Mouse (Mus musculus): ENCODE results near the gene Senp7.
"Not testable (repeated sequence)": the region's sequence is repeated elsewhere in the genome, so short reads cannot be mapped to it uniquely, and the experiment has no call there.

Gene Senp7

DNA sequence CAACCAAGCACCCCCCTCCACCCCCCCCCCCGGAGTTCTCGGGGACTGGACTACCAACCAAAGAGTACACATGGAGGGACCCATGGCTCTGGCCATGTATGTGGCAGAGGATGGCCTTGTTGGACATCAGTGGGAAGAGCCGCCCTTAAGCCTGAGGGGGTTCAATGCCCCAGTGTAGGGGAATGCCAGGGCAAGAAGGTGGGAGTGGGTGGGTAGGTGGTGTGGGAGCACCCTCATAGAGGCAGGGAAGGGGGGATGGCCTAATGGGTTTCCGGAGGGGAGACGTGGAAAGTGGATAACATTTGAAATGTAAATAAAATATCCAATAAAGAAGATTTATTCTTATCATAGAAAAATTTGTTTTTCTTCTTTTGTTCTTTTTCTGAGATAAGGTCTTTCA lies 89.5 kb downstream of the Senp7 start:
- not testable (repeated sequence) for DNase-seq (ENCODE audit: low read depth)

DNA sequence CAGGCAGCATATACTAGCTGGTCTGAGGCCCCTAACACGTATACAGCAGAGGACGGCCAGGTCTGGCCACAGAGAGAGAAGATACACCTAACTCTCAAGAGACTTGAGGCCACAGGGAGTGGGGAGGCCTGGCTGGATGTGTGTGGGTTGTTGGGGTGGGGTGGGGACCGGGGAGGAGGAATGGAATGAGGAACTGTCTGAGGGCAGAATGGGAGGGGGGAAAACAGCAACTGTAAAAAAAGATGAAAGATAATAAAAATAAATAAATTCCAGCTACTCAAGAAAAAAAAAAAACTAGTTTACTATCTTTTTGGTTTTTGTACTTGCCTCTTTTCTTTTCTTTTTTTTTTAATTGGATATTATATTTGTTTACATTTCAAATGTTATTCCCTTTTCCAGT lies 91.8 kb downstream of the Senp7 start:
- DNase-seq (ENCODE audit: low read depth), result no peak

GRCm38 (mm10) chr16:56144876-56145555 lies 96.9 kb downstream of the Senp7 start:
- DNase-seq (ENCODE audit: low read depth), result no peak

DNA sequence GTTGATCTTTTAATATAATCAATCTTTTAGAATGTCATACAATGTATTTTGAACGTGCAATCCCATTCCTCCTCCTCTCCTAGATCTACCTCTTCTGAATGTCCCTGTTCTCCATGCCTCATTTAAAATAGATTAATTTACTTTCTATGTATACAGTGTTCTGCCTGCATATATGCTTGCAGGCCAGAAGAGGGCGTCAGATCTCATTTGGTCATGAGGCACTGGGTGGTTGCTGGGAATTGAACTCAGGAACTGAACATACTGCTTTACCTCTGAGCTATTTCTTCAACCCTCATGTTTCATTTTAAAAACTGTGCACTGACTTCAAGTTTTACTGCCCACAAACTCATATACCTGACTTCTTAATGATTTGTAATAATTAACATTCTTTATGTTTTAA lies 99.5 kb downstream of the Senp7 start:
- DNase-seq (ENCODE audit: low read depth), result peak; percentile 6

GRCm38 (mm10) chr16:56163466-56163865 lies 115.3 kb downstream of the Senp7 start:
- DNase-seq (ENCODE audit: low read depth), result no peak

GRCm38 (mm10) chr16:56170247-56170646 lies 122.1 kb downstream of the Senp7 start:
- DNase-seq (ENCODE audit: low read depth), result no peak

- peak; percentile 7 for DNase-seq (ENCODE audit: low read depth)
Observed at GRCm38 (mm10) chr16:56175867-56176581, 127.9 kb downstream of the Senp7 start.

DNA sequence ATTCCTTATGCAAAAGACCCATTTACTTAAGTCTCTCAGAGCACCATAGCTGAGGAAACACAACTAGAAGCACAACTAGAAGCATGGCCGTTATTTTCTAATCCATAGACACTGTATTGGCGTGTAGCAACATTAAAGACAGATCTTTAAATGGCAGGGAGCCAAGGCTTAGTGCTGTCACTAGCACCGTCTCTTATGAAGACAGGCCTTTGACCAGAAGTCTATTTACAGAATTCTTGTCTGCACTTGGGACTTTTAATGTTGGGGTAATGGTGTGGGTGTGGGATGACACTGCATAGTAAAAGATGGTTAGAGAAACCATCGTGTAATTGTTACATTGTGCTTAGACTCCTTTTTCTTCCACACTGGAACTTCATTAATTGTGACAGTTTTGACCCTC lies 138.7 kb downstream of the Senp7 start:
- no peak for DNase-seq (ENCODE audit: low read depth)

DNA sequence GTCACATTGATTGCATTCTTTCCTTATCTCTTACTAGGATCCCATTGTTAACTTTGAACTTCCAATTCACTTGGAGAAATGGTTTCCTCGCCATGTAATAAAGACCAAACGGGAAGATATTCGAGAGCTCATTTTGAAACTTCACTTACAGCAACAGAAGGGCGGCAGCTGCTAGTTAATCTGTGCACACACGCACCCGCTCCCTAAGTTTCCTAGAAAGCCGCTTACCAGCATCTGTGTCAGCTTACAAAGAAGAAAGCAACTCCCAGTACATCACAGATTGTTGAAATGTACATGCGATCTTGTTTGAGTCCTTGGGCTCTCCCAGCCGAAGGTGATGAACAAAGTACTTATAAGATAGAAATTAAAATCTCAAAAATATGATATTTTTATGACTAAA lies 140.1 kb downstream of the Senp7 start:
- no peak for DNase-seq (ENCODE audit: low read depth)

- DNase-seq (ENCODE audit: low read depth), result no peak
Observed at GRCm38 (mm10) chr16:56204051-56204450, 155.9 kb downstream of the Senp7 start, which contains the start of gene Impg2. Gene Impg2, plus strand, starts transcription at chr16:56204313.

DNA sequence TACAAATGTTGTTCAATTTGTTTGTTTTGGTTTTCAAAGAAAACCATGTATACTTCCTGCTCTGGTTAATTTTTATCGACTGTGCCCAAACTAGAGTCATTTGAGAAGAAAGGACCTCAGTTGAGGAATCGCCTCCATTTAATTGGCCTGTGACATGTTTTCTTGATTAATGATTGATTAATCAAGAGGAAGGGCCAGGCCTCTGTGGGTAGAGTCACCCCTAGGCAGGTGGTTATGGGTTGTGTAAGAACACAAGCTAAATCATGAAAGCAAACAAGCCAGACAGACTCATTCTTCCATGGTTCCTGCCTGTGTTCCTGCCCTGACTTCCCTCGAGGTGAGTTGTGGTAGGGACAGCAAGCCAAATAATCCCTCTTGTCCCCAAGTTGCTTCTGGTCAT lies 164.6 kb downstream of the Senp7 start:
- DNase-seq (ENCODE audit: low read depth), result no peak

- DNase-seq (ENCODE audit: low read depth), result no peak
Observed at GRCm38 (mm10) chr16:56227686-56228085, 179.5 kb downstream of the Senp7 start.

DNA sequence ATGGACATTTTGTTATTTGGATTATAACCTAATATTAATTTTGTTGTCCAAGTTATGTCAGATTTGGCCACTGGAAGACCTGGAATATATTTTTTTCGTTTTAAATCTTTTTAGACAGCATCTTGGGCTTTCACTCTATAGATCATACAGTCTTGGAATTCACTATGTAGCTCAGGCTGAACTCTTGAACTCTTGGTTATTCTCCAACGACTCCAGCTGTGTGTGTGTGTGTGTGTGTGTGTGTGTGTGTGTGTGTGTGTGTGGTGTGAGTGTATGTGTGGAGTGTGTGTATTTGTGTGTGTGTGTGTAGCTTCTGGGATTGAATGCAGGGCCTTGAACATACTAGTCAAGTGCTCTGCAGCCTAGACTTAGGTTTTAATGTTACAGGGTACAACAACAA lies 181.3 kb downstream of the Senp7 start:
- DNase-seq (ENCODE audit: low read depth), result no peak

- DNase-seq (ENCODE audit: low read depth), result peak; percentile 3
Observed at GRCm38 (mm10) chr16:56231300-56231699, 183.2 kb downstream of the Senp7 start.

GRCm38 (mm10) chr16:56232736-56233135 lies 184.6 kb downstream of the Senp7 start:
- no peak for DNase-seq (ENCODE audit: low read depth)

Data from c-Kit-positive CD71-negative TER-119-negative erythroid progenitor cells, embryonic 14.5 days (primary cell).